Mouse (Mus musculus): ENCODE results near the gene Bcl11b.

DNA sequence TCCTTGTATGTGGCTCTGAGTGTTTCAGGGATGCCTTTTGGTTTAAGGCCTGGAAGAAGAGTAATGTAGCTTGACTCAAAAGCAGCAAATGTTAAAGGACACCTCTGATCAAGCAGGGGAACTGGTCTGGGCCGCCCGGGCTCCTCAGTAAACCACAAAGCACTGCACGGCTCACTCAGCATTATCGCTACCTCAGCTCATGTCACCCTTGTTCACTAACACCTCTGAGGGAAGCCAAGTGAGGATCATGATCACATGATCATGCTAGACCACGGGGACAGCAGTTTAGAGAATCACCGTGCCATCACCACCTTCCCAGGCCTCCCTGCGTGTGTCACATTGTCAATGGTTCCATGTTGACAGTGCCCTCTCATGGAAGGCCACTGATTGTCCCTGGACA lies 81.8 kb downstream of the Bcl11b start:
- TF ChIP-seq TAL1 (IDR thresholded peaks at IDR 0.05; ENCODE audit: low read length) (no peak), GATA1 (IDR thresholded peaks at IDR 0.05; ENCODE audit: low read length) (no peak)
